Mouse (Mus musculus) frontal cortex, postnatal 36 days (tissue): ENCODE results near the gene Gm8126.
"Not testable (repeated sequence)": the region's sequence is repeated elsewhere in the genome, so short reads cannot be mapped to it uniquely, and the experiment has no call there.

Experiments used
- DNase-seq, 2 experiments: peaks; one replicate each; pipeline ENCODE4 v3.0.0; 2022; ENCODE audit warnings: low spot score in 2 of 2

The Gm8126 gene

GRCm38 (mm10) chr14:43258349-43258748 lies at the start of gene Gm8126:
Gm8126 (plus strand) TSS chr14:43258649.
- not testable (repeated sequence) for DNase-seq

- DNase-seq: not testable (repeated sequence)
Measured at GRCm38 (mm10) chr14:43235204-43235603, 23.2 kb upstream of the Gm8126 start, which contains the start of gene Gm8122. Gm8122 (minus strand) TSS chr14:43235304.

- DNase-seq: peak; percentile 30 to 42
Measured at GRCm38 (mm10) chr14:43237769-43238168, 20.7 kb upstream of the Gm8126 start.

- DNase-seq: not testable (repeated sequence)
Measured at GRCm38 (mm10) chr14:43249611-43250170, 8.8 kb upstream of the Gm8126 start.

- not testable (repeated sequence) for DNase-seq
Measured at GRCm38 (mm10) chr14:43250549-43251253, 7.7 kb upstream of the Gm8126 start.

- not testable (repeated sequence) for DNase-seq
Measured at GRCm38 (mm10) chr14:43256511-43256910, 1.9 kb upstream of the Gm8126 start.

- DNase-seq: not testable (repeated sequence)
Measured at GRCm38 (mm10) chr14:43263421-43263820, 5.0 kb downstream of the Gm8126 start.

- not testable (repeated sequence) for DNase-seq
Measured at GRCm38 (mm10) chr14:43268521-43269084, 10.2 kb downstream of the Gm8126 start.

GRCm38 (mm10) chr14:43269211-43269610 lies 10.8 kb downstream of the Gm8126 start:
- not testable (repeated sequence) for DNase-seq

- not testable (repeated sequence) for DNase-seq
Measured at GRCm38 (mm10) chr14:43273161-43273560, 14.7 kb downstream of the Gm8126 start.

- not testable (repeated sequence) for DNase-seq
Measured at GRCm38 (mm10) chr14:43274986-43275511, 16.6 kb downstream of the Gm8126 start, which contains the start of gene Gm9732. Gm9732 (plus strand) TSS chr14:43275036.

GRCm38 (mm10) chr14:43275752-43276151 lies 17.3 kb downstream of the Gm8126 start:
- DNase-seq: not testable (repeated sequence)

- DNase-seq: not testable (repeated sequence)
Measured at GRCm38 (mm10) chr14:43277468-43277867, 19.0 kb downstream of the Gm8126 start.

GRCm38 (mm10) chr14:43278146-43278545 lies 19.7 kb downstream of the Gm8126 start:
- DNase-seq: not testable (repeated sequence)

GRCm38 (mm10) chr14:43278681-43279080 lies 20.2 kb downstream of the Gm8126 start:
- peak; percentile 68 to 84 for DNase-seq

- DNase-seq: not testable (repeated sequence)
Measured at GRCm38 (mm10) chr14:43293503-43293902, 35.1 kb downstream of the Gm8126 start, which contains the start of gene Gm8127. Gm8127 (minus strand) TSS chr14:43293832.
